Mouse (Mus musculus) embryonic facial prominence, embryonic 15.5 days (tissue): Measurements from ENCODE around the gene Ppfia4. TPM values are rescaled to one million over a fixed set of nuclear protein-coding genes. Genes with fewer than 3 reads are reported as not detected.

ENCODE experiments used
- ATAC-seq: fragments of 200-750 bp; cut with Nextera tagmentation; 2 replicates; pipeline ENCODE4 v1.8.0; 2017; ENCODE audit warnings: low read depth, moderate TSS enrichment; ENCODE audit not compliant: insufficient number of reproducible peaks, low FRiP score, low TSS enrichment
- H3K27ac ChIP-seq: fragments of 300-500 bp; sonication (generic); replicated peaks from 2 replicates; pipeline ENCODE4 v1.5.1; 2015; ENCODE audit warnings: mild to moderate bottlenecking, inconsistent platforms
- H3K27me3 ChIP-seq: fragments of 300-500 bp; sonication (generic); 2 replicates; pipeline ENCODE4 v1.6.1; 2015; ENCODE audit warnings: inconsistent platforms
- H3K36me3 ChIP-seq: fragments of 300-500 bp; sonication (generic); 2 replicates; pipeline ENCODE4 v1.6.1; 2015; ENCODE audit warnings: mild to moderate bottlenecking, inconsistent platforms
- H3K4me1 ChIP-seq: fragments of 300-500 bp; sonication (generic); 2 replicates; pipeline ENCODE4 v1.6.1; 2015; ENCODE audit warnings: inconsistent platforms
- H3K4me2 ChIP-seq: fragments of 300-500 bp; sonication (generic); replicated peaks from 2 replicates; pipeline ENCODE4 v1.6.1; 2015; ENCODE audit warnings: mild to moderate bottlenecking, inconsistent platforms
- H3K4me3 ChIP-seq: fragments of 300-500 bp; sonication (generic); replicated peaks from 2 replicates; pipeline ENCODE4 v1.5.1; 2015; ENCODE audit warnings: mild to moderate bottlenecking, inconsistent platforms
- H3K9ac ChIP-seq: fragments of 300-500 bp; sonication (generic); 2 replicates; pipeline ENCODE4 v1.6.1; 2015; ENCODE audit warnings: inconsistent platforms
- H3K9me3 ChIP-seq: fragments of 300-500 bp; sonication (generic); replicated peaks from 2 replicates; pipeline ENCODE4 v1.6.1; 2016; ENCODE audit warnings: inconsistent platforms
- WGBS: fragments of 180-500 bp; shearing (Covaris S2); methylation state at CpG from one replicate; pipeline ENCODE4 v1.1.7; 2015; 5-methylcytosine and 5-hydroxymethylcytosine counted together
- polyA plus RNA-seq: library from polyadenylated mRNA; unstranded; fragments of >200 nt; fragmentation: Nextera tagmentation; extraction: Ambion mirVana; gene quantifications from 2 replicates; pipeline ENCODE4 v1.2.1, GENCODE M21; 2015

Gene Ppfia4
- polyA plus RNA-seq, 1 experiment from 2014 or later, result 11.6 TPM

DNA sequence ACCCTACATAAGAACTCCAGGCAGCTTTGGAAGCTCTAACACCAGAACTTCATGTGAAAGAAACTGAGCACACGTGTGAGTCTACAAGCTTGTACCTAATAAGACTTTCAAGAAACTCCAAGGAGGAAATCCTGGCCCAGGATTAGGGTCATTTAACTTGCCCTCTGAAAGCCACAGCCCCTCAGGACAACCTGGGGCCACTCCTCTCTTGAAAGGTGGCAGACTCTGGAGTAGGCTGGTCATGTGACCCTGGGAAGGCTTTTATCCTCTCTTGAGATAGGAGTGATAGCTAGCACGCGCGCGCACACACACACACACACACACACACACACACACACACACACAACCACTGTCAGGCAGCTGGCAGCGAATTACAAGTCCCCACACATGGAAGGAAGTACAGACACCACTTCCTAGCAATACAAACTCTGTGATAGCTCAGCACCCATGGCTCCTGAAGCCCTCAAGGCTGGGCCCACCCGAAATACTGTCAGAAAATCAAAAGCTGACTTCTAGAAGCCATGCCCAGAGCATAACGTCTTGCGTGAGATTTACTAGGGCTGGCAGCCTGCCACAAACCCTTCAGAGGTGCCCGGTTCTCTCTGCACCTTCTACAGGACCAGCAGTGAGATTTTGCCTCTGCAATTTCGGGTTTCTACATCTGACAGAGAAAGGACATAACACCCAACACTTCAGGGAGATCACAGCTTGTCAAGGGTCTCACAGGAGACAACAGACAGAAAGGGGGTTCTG lies 4.4 kb upstream of the Ppfia4 start:
- Histone ChIP-seq H3K36me3 (no peaks in the 10 kb centered on the region), H3K9me3 (no peaks in the 10 kb centered on the region), H3K9ac (no peak overlapping the region), H3K4me2 (no peak overlapping the region), H3K27ac (no peak overlapping the region), H3K27me3 (no peaks in the 10 kb centered on the region), H3K4me3 (no peak overlapping the region), H3K4me1 (peaks cover 16% of the 10 kb centered on the region)
- ATAC-seq, result no peak
- WGBS, result 70% methylated on average over 11 of the region's 11 CpGs

DNA sequence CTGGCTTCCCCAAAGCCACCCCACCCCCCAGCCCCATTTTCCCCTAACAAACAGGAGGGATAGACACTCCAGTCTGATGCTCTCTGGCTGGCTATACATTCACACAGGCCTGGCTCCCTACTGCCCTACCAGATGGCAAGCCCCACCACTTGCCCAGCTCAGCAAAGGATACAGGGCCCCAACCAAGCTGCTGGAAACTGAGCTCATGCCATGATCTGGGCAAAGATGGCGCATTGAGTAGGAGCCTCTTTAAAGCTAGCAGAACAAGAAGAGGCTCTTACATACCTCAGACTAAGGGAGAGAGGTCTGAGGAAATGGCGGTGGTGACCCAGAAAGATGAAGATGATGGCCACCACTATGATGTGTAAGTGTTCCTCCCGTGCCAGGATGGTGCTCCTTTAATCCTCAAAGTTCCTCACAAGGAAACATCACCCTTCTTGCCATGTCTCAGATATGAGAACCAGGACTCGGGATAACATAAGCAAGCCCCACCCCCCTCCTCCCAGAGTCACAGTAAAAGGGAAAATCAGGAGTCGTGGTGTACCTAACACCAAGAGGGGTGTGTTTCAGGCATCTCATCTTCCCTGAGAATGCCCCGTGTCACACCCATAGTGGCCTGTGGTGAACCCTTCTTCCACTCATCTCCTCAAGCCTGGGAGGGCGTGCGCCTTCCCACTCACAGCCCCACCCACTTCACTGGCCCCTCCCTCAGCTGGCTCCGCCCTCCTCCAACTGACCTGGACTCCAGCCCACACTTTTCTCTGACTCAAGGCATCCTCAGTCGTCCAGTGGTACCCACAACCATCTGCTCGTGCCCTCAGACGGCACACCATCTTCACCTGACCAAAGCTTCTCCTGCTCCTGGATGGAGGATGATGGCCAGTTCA lies 3.4 kb upstream of the Ppfia4 start:
- Histone ChIP-seq H3K27me3 (no peaks in the 10 kb centered on the region), H3K4me3 (no peak overlapping the region), H3K4me1 (peaks cover 18% of the 10 kb centered on the region), H3K36me3 (no peaks in the 10 kb centered on the region), H3K9ac (no peak overlapping the region), H3K9me3 (no peaks in the 10 kb centered on the region), H3K27ac (no peak overlapping the region), H3K4me2 (no peak overlapping the region)
- ATAC-seq, result no peak
- 81% methylated on average over 12 of the region's 12 CpGs for WGBS

DNA sequence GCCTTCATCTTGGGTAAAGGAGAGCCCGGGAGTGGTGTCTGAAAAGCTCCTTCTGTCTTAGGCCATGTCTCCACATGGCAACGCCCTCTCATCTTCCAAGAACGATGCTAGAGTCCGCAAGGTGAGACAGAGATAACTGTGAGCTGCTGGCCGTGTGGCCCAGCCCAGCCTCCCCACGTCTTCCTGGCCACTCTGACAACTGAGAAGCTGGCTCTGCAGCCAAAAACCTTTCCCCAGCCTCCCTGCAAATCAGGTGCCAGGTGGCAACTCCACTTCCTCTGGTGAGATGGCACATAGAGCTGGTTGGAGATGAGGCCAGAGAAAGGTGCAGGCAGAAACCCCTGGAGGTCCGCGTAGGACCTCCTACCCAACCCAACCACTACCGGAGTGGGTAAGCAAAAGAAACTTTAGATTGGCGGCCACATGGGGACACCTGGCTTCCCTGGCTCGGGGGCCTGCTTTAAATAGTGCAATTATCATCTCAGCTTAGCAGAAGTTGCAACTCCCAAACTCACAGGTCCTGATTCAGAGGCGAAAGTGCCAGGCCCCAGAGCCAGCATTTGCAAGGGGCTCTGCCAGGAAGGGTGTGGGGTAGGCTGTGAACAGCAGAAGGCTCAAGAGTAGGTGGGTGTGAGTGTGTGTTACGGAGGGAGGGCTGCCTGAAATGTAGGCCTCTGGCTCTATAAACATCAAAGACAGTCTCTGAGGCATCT lies 2.6 kb upstream of the Ppfia4 start:
- Histone ChIP-seq H3K27me3 (no peaks in the 10 kb centered on the region), H3K4me3 (no peak overlapping the region), H3K9me3 (no peaks in the 10 kb centered on the region), H3K4me1 (peaks cover 18% of the 10 kb centered on the region), H3K27ac (0 out of 2 replicates have a peak overlapping the region, but pooled peaks have one; percentile 2), H3K4me2 (no peak overlapping the region), H3K9ac (no peak overlapping the region), H3K36me3 (no peaks in the 10 kb centered on the region)
- ATAC-seq, result no peak
- WGBS, result 63% methylated on average over 13 of the region's 13 CpGs

DNA sequence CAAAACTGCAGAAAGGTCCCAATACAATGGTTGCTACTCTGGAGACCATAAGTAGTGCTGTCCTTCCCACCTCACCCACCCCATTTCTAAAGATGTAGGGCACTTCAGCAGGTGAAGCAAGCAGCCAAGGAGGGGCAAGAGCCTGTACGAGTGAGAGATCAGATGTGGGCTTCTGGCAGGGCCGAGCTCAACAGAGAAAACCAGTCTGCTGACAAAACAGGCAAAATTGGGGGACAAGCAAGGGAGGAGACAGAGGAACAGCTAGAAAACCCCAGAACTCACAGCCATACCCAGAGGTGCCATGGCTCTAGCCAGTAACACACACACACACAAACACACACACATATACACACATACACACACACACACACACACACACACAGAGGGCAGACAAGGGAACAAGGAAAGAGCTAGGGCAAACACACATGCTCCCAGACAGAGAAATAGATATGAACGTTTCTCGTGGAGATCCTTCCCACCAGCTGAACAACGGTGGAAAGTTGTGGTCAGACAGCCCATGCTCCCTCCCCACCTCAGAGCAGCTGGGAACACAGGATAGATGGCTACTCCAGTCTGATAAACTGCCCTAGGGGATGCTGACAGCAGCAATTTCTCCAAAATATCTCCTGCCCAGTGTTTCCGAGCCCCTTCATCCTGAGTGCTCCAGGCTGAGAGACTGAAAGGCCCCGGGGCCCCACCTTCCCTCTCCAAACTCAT lies 1.5 kb upstream of the Ppfia4 start:
- H3K4me3 ChIP-seq, result no peak overlapping the region
- no peaks in the 10 kb centered on the region for H3K36me3 ChIP-seq
- no peak overlapping the region for H3K27ac ChIP-seq
- H3K4me2 ChIP-seq, result no peak overlapping the region
- H3K27me3 ChIP-seq, result no peaks in the 10 kb centered on the region
- H3K4me1 ChIP-seq, result peaks cover 18% of the 10 kb centered on the region
- no peak for ATAC-seq
- no peak overlapping the region for H3K9ac ChIP-seq
- 58% methylated on average over 7 of the region's 7 CpGs for WGBS
- no peaks in the 10 kb centered on the region for H3K9me3 ChIP-seq

DNA sequence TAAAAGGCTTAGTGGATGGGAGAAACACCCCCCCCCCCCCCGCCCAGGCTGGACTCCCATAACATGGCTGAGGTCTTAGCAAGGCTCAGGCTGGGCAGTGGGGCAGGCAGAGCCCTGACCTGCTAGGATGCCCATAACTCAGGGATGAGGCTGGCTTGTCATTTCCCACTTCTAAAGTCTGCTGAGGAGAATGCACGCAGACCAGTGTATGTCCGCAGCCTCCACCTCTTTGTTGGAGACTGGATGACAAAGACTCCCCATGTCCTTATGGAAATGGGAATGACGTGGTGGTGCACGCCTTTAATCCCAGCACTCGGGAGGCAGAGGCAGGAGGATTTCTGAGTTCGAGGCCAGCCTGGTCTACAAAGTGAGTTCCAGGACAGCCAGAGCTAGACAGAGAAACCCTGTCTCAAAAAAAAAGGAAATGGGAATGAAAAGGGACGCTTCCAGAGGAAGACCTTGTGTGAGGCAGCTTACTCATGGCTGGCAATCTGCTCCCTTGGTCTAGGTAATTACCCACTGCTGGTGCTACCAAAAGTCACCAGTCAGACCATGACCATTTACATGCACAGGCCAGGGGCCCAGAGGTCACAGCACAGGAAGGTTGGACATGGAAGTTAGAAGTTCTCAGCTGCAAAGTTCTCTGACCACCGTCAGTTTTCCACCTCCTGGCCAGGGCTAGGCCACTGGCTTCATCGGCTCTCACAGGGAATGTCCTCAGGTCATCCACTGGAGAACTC lies 813 bp upstream of the Ppfia4 start:
- no peak overlapping the region for H3K4me2 ChIP-seq
- no peaks in the 10 kb centered on the region for H3K27me3 ChIP-seq
- no peak overlapping the region for H3K9ac ChIP-seq
- WGBS, result 83% methylated on average over 10 of the region's 10 CpGs
- H3K9me3 ChIP-seq, result no peaks in the 10 kb centered on the region
- H3K4me3 ChIP-seq, result no peak overlapping the region
- H3K36me3 ChIP-seq, result no peaks in the 10 kb centered on the region
- H3K27ac ChIP-seq, result no peak overlapping the region
- peaks cover 18% of the 10 kb centered on the region for H3K4me1 ChIP-seq
- no peak; the same call in 1 of the 2 replicates for ATAC-seq

DNA sequence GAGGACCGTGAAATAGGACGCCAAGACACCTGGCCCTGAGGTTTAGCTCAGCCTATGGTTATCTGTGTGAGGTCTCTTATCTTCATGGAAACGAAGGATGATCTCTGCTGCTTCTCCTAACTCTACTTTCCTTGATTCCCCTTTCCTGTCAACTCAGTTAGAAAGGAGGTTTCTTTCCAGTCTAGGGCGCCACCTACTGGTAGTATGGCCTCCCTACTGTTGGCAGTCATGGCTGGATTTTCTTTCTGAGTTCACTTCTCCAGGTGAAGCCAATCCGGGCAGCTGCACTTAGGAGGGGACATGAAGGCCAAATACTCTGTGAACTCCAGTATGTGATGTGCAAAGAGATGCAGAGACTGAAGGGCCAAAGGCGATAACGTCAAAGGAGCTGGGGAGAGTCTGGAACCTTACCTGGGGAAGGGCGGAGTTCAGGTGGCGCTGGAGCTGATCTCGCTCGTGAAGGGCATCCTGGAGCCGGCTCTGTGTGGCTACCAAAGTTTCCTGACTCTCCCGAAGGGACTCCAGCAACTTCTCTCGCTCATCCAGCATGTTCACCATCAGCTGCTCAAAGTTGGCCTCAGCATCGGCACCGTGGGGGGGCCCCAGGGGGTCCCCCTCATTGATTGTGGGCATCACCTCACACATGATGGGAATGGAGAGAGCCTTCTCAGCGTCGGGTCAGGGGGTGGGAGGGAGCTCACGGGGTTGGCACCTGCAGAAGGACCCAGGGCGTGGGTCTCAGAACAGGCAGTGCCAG lies 671 bp downstream of the Ppfia4 start:
- no peaks in the 10 kb centered on the region for H3K9me3 ChIP-seq
- peaks cover 18% of the 10 kb centered on the region for H3K4me1 ChIP-seq
- no peaks in the 10 kb centered on the region for H3K27me3 ChIP-seq
- 0 out of 2 replicates have a peak overlapping the region, but pooled peaks have one; percentile 41 for H3K27ac ChIP-seq
- H3K4me2 ChIP-seq, result 0 out of 2 replicates have a peak overlapping the region, but pooled peaks have one; percentile 28
- H3K4me3 ChIP-seq, result no peak overlapping the region
- 0 out of 2 replicates have a peak, but pooled peaks have one; percentile 3 for ATAC-seq
- H3K9ac ChIP-seq, result no peak overlapping the region
- WGBS, result 58% methylated on average over 20 of the region's 20 CpGs
- H3K36me3 ChIP-seq, result 0 out of 2 replicates have a peak, but pooled peaks cover under 1% of the 10 kb centered on the region

DNA sequence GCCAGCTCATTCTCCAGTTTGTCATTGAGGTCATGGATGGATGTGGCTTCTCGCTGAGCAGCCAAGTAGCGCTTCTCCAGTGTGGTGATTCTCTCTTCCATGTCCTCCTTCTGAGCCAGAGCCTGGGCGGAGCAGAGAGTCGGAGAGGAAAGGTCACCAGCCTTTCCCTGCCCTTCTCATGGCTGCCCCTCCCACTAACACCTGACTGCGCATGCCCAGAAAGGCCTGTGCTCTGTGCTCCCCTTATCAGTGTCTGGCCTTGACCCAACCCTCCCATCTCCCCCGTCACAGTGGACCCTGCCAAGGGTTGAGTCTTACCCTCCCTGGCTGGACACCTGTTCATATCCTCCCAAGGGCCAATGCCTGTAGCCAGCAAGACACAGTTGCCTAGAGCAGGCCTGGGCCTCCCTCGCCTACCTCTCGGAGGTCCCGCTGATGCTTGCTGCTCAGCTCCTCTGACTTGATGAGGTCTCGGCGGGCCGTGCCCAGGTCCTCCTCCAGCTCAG lies 5.8 kb downstream of the Ppfia4 start:
- Histone ChIP-seq H3K27ac (no peak overlapping the region), H3K9me3 (no peaks in the 10 kb centered on the region), H3K4me3 (no peak overlapping the region), H3K36me3 (peaks cover 13% of the 10 kb centered on the region; the same call in 1 of the 2 replicates), H3K27me3 (no peaks in the 10 kb centered on the region), H3K9ac (no peak overlapping the region), H3K4me2 (no peak overlapping the region), H3K4me1 (no peaks in the 10 kb centered on the region)
- WGBS, result 93% methylated on average over 12 of the region's 12 CpGs
- ATAC-seq, result no peak

DNA sequence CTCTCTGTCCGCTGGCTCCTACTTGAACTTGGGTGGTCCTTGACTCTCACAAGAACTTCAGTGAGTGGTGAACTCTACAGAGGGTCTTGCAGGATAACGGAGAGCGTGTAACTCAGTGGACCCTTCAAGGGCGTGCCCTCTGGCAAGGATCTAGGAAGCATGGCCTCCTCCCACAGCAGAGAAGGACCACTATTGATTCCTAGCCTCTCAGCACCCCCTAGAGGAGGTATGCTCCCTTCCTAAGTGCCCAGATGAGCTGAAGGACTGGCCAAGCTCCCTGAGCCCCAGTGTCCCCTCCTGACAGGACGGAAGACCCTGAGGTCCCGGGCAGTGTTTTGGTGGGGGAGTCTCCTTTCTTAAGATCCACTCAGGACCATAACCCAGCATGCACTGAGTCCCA lies 10.1 kb downstream of the Ppfia4 start:
- Histone ChIP-seq H3K36me3 (peaks cover 13% of the 10 kb centered on the region; the same call in 1 of the 2 replicates), H3K4me3 (no peak overlapping the region), H3K27me3 (no peaks in the 10 kb centered on the region), H3K4me1 (peaks cover 9% of the 10 kb centered on the region; the same call in 1 of the 2 replicates), H3K9me3 (no peaks in the 10 kb centered on the region), H3K9ac (no peak overlapping the region), H3K4me2 (no peak overlapping the region), H3K27ac (no peak overlapping the region)
- ATAC-seq, result no peak
- 86% methylated on average over 6 of the region's 6 CpGs for WGBS

DNA sequence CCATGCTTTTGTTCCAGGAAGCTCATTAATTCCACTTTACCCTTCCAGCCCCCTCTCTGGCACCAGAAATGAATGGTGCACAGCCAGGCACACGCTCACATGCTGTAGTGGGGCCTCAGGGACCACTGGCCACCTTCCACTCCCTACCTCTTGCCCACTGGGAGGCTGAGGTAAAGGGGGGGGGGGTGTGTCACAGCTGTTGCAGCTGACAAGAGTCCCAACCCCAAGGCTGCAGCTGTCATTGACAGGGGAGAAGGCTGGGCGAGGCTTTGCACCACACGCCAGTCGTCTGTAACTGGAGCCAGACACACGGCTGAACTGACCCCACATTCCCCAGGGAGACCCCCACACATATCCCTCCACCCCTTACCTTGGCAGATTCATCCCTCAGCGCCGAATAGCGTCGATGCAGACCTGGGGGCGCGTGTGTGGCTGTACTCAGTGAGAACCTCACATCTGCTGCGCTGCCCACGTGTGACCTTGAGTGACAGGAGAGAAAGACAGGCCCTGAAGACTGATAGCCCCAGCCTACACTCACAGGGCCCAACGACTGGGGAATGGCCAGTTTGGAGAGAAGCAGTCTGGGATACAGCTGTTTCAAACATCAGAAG lies 11.9 kb downstream of the Ppfia4 start:
- H3K4me2 ChIP-seq, result no peak overlapping the region
- no peak overlapping the region for H3K27ac ChIP-seq
- ATAC-seq, result 0 out of 2 replicates have a peak, but pooled peaks have one; percentile 56
- peaks cover 9% of the 10 kb centered on the region; the same call in 1 of the 2 replicates for H3K4me1 ChIP-seq
- 36% methylated on average over 14 of the region's 14 CpGs for WGBS
- H3K9ac ChIP-seq, result no peak overlapping the region
- no peak overlapping the region for H3K4me3 ChIP-seq
- peaks cover 6% of the 10 kb centered on the region; the same call in 1 of the 2 replicates for H3K36me3 ChIP-seq
- H3K9me3 ChIP-seq, result no peaks in the 10 kb centered on the region
- H3K27me3 ChIP-seq, result no peaks in the 10 kb centered on the region
